Mouse (Mus musculus) forelimb bud, embryonic 11.5 days (tissue): ENCODE measurements around the gene Cdadc1.
"Not testable (repeated sequence)": the region's sequence is repeated elsewhere in the genome, so short reads cannot be mapped to it uniquely, and the experiment has no call there.

ENCODE experiments used
- DNase-seq: peaks from one replicate; pipeline ENCODE4 v3.0.0-alpha.2; 2012; ENCODE audit warnings: low read depth, low spot score

Gene Cdadc1

GRCm38 (mm10) chr14:59597398-59598259 lies at the start of gene Cdadc1:
Cdadc1 (minus strand) TSS chr14:59597959.
- DNase-seq = peak; percentile 92

DNA sequence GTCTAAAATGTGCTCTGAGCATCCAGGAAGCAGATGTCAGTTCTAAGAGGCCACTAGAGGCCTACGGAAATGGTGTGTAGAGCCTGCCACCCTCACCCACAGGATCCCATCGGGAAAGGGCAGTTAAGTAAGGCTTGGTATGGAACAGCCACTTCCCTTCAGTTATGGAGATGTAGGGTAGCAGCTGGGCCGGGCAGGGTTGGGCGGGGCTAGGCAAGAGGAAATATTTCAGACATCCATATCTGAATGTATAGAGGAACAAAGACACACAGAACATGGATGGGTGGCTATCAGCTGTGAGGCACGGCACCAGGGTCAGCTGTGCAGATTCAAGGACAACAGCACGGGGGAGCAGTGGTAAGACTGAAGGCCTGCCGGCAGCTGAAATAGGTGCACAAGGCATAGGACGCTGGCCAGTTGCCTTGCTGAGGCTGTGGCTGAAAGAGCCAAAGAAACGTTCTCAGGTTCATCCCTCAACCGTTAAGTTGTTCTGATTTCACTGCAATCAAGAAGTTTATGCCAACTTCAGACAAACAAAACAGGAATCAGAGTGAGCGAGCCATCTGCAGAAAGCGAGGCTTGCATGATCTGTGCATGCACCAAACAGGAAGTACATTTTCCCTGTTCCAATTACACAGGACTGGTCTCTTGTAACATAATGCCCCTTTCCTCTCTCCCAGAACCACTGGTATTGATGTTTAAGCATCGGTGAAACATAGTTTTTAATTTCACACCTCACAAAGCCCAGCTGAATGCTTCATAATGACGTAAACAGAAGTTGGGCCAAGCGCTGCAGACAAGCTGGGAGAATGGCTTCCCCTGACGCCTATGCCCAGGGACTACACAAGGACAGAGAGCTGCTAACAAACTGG lies 49.3 kb upstream of the Cdadc1 start:
- peak; percentile 26 for DNase-seq

GRCm38 (mm10) chr14:59644896-59645295 lies 47.1 kb upstream of the Cdadc1 start:
- DNase-seq = no peak

GRCm38 (mm10) chr14:59644166-59644565 lies 46.4 kb upstream of the Cdadc1 start:
- DNase-seq = no peak

DNA sequence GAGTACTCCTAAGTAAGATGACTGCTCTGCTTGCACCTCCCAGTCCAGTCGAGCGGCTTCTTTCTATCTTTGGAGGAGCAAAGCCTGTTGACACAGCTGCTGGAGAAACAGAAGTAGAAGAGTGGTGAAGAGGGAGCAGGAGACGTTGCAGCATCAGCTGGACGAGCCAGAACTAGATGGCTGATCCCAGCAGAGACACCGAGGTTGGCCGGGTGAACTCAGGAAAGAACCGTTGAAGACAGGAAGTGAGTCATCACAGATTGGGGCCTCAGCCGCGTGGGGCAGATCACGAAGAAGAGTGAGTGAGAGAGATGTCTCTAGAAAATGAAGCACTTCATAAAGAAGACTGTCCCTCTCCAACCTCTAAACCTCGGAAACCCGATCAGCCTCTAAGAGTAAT lies 45.8 kb upstream of the Cdadc1 start:
- DNase-seq = no peak

GRCm38 (mm10) chr14:59641856-59642255 lies 44.1 kb upstream of the Cdadc1 start:
- no peak for DNase-seq

DNA sequence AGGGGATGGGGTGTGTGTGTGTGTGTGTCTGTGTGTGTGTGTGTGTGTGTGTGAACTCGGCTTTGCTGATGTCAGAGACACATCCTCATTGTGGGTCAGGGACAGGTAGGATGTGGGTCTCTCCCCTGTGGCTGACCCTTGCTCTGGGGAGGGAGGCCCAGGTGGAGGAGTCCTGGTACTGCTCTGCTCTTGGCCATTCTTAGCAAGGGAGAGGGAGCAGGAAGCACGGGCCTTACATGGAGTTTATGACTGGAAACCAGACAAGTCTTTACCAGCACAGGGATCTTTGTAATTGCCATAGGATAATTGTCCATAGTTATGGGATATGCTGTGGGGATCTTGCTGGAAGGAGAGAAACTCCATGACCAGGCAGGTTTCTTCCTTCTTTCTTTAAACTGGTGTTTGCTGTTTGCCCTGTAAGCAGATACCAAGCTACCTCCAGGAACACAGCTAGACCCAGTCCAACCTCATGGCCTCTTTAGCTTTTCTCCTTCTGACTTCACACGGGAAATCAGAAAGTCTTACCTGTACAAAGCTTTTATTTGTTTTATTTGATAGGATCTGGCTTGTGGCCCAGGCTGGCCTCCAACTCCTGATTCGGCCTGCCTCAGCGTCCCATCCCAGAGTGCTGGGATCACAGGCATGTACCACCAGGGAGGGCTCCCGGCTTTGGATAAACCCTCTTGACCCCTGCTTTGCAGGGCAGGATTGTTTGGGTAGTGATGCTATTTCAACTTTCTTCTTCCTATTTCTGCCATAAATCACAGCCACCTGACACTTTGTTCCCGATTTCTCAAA lies 41.3 kb upstream of the Cdadc1 start:
- no peak for DNase-seq

GRCm38 (mm10) chr14:59633988-59634387 lies 36.2 kb upstream of the Cdadc1 start:
- no peak for DNase-seq

DNA sequence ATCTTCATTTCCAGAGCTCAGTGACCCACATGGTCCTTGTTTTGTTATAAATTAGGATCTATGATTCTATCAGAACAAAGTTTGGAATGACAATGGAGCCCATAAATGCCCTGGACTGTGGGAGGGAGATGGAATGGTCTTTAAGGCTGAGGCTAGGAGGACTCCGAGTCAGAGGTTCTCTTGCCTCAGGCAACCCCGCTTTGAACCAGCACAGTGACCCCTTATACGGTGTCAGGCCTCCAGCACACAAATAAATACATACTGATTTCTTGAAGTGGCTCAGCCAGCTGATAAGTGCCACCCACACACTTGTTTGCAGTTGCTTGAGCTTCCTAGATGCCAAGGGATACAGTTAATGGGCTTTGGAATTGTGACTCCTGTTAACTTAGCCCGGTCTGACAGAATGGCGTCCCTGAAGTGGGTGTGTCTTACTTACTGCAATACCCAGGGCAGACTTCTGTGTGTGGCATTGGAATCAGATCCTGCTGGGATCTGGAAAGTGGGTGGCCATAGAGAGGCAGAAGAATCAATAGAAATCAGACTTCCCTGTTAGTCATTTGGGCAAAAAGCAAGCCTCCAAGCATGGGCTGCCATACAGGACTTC lies 35.6 kb upstream of the Cdadc1 start:
- DNase-seq = no peak

DNA sequence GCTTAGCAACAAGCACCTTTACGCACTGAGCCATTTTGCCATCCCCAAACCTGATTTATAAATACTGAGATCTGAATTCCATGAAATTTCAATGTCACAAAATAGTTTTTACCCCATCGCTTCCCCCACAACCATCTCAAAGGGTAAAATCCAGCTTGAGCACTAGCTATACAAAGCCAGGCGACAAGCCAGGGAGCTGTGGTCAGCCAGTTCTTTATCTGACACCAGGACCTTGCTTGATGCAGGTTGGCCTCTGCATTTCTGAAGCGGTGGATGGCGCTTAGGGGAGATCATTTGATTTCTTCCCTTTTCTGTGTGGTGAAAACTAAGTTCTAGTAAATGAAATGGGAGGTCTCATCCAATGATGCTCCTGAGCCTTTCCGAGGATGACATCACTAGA lies 34.3 kb upstream of the Cdadc1 start:
- DNase-seq = no peak

DNA sequence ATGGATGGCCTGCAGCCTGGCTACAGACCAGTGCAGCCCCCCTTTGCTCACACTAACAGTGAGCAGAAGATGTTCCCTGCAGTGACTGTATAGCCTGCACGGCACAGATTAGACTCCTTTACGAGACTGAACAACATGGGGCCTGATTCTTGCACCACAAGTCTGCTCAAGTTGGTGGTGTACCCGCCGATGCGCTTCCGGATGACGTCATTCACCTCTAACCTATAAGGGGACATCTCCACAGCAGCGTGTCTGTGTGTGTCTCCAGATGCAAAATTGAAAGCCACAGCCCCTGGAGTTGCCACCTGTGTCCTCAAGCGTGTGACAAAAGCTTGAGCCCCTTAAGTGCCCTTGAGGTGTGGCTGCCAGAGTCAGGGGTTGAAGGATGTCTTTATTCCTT lies 32.3 kb upstream of the Cdadc1 start:
- no peak for DNase-seq

GRCm38 (mm10) chr14:59629308-59629707 lies 31.5 kb upstream of the Cdadc1 start:
- no peak for DNase-seq

- DNase-seq = peak; percentile 77
Measured at GRCm38 (mm10) chr14:59627823-59628222, 30.1 kb upstream of the Cdadc1 start.

- peak; percentile 63 for DNase-seq
Measured at GRCm38 (mm10) chr14:59627142-59627680, 29.5 kb upstream of the Cdadc1 start.

DNA sequence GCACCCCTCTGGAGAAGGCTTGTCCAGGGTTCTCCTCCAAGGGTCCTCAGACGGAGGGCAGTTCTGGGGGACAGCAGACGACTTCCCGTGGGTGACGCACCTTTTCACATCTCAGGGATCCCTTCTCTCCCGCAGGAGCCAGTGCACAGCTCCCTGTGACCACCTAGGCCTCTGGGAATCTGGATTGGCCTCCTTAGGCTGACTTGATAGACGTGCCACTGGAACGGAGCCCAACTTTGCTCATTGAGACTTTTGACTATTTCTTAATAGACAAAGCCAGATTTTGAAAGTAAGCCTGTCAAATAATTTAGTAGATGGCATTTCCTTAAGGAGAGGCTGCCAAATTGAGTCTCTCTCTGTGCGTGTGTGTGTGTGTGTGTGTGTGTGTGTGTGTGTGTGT lies 29.0 kb upstream of the Cdadc1 start:
- no peak for DNase-seq

GRCm38 (mm10) chr14:59625806-59626364 lies 28.1 kb upstream of the Cdadc1 start:
- DNase-seq = peak; percentile 54

DNA sequence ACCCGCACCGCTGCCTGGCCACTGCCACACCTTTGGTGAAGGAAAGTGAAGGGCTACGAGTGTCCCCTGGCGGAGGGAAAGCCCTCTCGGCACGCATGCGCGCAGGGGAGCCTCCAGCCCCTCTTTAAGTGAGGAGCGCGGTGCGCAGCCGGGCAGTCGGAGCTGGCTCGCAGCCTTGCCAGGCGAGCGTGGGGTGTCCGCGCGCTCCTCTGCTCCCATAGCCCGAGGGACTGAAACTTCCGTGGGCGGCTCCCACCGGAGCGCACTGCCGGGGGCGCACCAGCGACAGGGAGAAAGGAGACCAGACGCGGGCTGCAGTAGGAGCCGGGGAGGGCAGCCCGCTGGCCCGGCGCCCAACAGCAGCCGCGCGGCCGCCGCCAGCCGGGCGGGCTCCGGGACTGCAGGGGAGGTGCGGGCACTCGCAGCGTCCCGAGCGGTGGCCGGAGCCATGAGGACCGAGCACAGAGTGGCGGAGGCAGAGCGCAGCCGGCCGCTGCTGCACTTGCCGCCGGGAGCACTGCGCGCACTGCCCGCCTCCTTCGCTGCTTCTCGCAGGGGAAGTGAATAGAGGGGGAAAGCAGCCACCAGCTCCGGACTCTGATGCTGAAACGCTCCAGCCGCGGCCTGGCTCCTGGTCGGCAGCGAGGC lies 27.5 kb upstream of the Cdadc1 start, which contains the start of gene Shisa2:
Shisa2 (plus strand) TSS at position 151 of the 648 bp plus-strand sequence.
- peak; percentile 89 for DNase-seq

GRCm38 (mm10) chr14:59624326-59624885 lies 26.6 kb upstream of the Cdadc1 start:
- no peak for DNase-seq

DNA sequence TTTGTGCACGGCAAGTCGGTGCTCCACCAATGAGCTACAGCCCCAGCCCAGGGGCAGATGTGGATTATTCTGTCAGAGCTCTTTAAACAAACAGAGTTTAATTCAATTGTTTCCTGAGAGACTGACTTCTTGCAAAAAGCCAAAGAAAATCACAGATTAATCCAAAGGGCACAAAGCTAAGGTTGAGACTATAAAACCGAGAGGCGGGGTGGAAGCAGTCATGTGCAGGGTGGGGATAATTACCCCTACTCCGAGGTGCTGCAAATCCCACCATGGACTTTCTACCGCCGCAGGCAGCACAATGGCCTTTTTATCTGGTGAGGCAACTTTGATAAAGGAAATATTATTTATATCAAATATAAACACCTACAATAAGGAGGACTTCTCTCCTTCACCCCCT lies 19.0 kb upstream of the Cdadc1 start:
- DNase-seq = no peak

DNA sequence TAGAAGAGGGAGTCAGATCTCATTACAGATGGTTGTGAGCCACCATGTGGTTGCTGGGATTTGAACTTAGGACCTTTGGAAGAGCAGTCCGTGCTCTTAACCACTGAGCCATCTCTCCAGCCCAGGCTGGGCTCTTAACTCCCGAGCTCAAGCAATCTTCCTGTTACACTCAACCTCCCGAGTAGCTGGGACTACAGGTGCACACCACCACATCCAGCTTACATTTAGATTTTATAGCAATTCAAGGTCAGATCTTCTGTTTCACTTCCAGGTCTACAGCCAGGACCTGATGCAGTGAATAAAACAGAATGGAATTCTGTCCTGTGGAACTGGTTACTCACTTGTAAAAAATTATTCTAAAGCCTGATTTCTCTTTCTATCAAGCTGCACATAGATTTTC lies 16.4 kb upstream of the Cdadc1 start:
- not testable (repeated sequence) for DNase-seq
